In genomic region chr8:111642496-111642895, GRCm38 (mm10) we compare ENCODE assay signal across 8 mouse cellular contexts. TPM values are rescaled to one million over a fixed set of nuclear protein-coding genes. Genes with fewer than 3 reads are reported as not detected.
DNase-seq lines count a peak whose midpoint lies in the region; ATAC-seq and TF ChIP-seq lines count a peak whose summit lies in the region.

No protein-coding gene starts in this region.

- H3K4me2 ChIP-seq in lung, postnatal 0 days (replicated peaks; ENCODE audit: low read depth, low read length), result peak overlapping the region; percentile 60
- peak overlapping the region; percentile 52 for H3K4me2 ChIP-seq in embryonic facial prominence, embryonic 12.5 days (replicated peaks)
- H3K4me2 ChIP-seq in hindbrain, embryonic 13.5 days, result peak overlapping the region; percentile 60
- peak overlapping the region; percentile 100 for H3K4me2 ChIP-seq in liver, embryonic 16.5 days (ENCODE audit: low read depth, low read length)

- TF ChIP-seq EP300 in lung, postnatal 0 days (IDR thresholded peaks at IDR 0.05), result no peak

- no peak for ATAC-seq in lung, postnatal 0 days
- ATAC-seq in embryonic facial prominence, embryonic 12.5 days (ENCODE audit: insufficient number of reproducible peaks, insufficient read depth, low FRiP score, low TSS enrichment), result no peak
- no peak for ATAC-seq in hindbrain, embryonic 13.5 days (ENCODE audit: low FRiP score)
- 0 out of 2 replicates have a peak, but pooled peaks have one; percentile 2 for ATAC-seq in liver, embryonic 16.5 days (ENCODE audit: low read depth)

- H3K36me3 ChIP-seq in lung, postnatal 0 days (ENCODE audit: insufficient read depth, low read length), result no peaks in the 10 kb centered on the region
- H3K36me3 ChIP-seq in embryonic facial prominence, embryonic 12.5 days, result no peaks in the 10 kb centered on the region
- 0 out of 2 replicates have a peak, but pooled peaks cover 2% of the 10 kb centered on the region for H3K36me3 ChIP-seq in hindbrain, embryonic 13.5 days
- no peaks in the 10 kb centered on the region for H3K36me3 ChIP-seq in liver, embryonic 16.5 days (ENCODE audit: control insufficient read depth, insufficient read depth)

- peak overlapping the region; percentile 70; the same call in 1 of the 2 replicates for H3K4me3 ChIP-seq in lung, postnatal 0 days (ENCODE audit: low read depth, low read length)
- peak overlapping the region; percentile 78 for H3K4me3 ChIP-seq in embryonic facial prominence, embryonic 12.5 days
- H3K4me3 ChIP-seq in hindbrain, embryonic 13.5 days, result peak overlapping the region; percentile 87
- peak overlapping the region; percentile 92 for H3K4me3 ChIP-seq in liver, embryonic 16.5 days (ENCODE audit: low read depth, low read length)

- TF ChIP-seq CTCF in lung, postnatal 0 days (IDR thresholded peaks at IDR 0.05), result no peak

- WGBS in lung, postnatal 0 days, result 30% methylated on average over 5 of the region's 5 CpGs
- 62% methylated on average over 5 of the region's 5 CpGs for WGBS in embryonic facial prominence, embryonic 12.5 days
- WGBS in hindbrain, embryonic 13.5 days, result 66% methylated on average over 5 of the region's 5 CpGs
- WGBS in liver, embryonic 16.5 days (ENCODE audit: insufficient replicate concordance), result 2% methylated on average over 5 of the region's 5 CpGs

- H3K27me3 ChIP-seq in lung, postnatal 0 days (replicated peaks; ENCODE audit: insufficient read depth, low read length), result no peaks in the 10 kb centered on the region
- H3K27me3 ChIP-seq in embryonic facial prominence, embryonic 12.5 days, result no peaks in the 10 kb centered on the region
- H3K27me3 ChIP-seq in hindbrain, embryonic 13.5 days, result no peaks in the 10 kb centered on the region
- H3K27me3 ChIP-seq in liver, embryonic 16.5 days (ENCODE audit: control insufficient read depth, insufficient read depth, low read depth, low read length), result no peaks in the 10 kb centered on the region

- no peaks in the 10 kb centered on the region for H3K9me3 ChIP-seq in lung, postnatal 0 days (ENCODE audit: low read length)
- H3K9me3 ChIP-seq in embryonic facial prominence, embryonic 12.5 days, result no peaks in the 10 kb centered on the region
- H3K9me3 ChIP-seq in hindbrain, embryonic 13.5 days, result no peaks in the 10 kb centered on the region
- H3K9me3 ChIP-seq in liver, embryonic 16.5 days (replicated peaks; ENCODE audit: control insufficient read depth, low read length), result no peaks in the 10 kb centered on the region

- H3K27ac ChIP-seq in lung, postnatal 0 days (ENCODE audit: low read length), result peak overlapping the region; percentile 58; the same call in 1 of the 2 replicates
- peak overlapping the region; percentile 79 for H3K27ac ChIP-seq in embryonic facial prominence, embryonic 12.5 days
- H3K27ac ChIP-seq in hindbrain, embryonic 13.5 days, result peak overlapping the region; percentile 93
- peak overlapping the region; percentile 97 for H3K27ac ChIP-seq in liver, embryonic 16.5 days (ENCODE audit: low read length)

- H3K9ac ChIP-seq in lung, postnatal 0 days (replicated peaks; ENCODE audit: low read depth), result 0 out of 2 replicates have a peak overlapping the region, but pooled peaks have one; percentile 75
- H3K9ac ChIP-seq in embryonic facial prominence, embryonic 12.5 days, result peak overlapping the region; percentile 40
- peak overlapping the region; percentile 56; the same call in 1 of the 2 replicates for H3K9ac ChIP-seq in hindbrain, embryonic 13.5 days
- H3K9ac ChIP-seq in liver, embryonic 16.5 days (ENCODE audit: low read depth, low read length), result peak overlapping the region; percentile 89

- no peak for DNase-seq in lung, postnatal 0 days (ENCODE audit: low spot score)
- DNase-seq in lung, postnatal 4 days, result no peak
- peak; percentile 38 for DNase-seq in thymus, postnatal 4 days
- no peak for DNase-seq in cerebellum, adult 9-11 months
- no peak for DNase-seq in right cerebral cortex, postnatal 14 days

- peaks cover 5% of the 10 kb centered on the region; the same call in 1 of the 2 replicates for H3K4me1 ChIP-seq in lung, postnatal 0 days (ENCODE audit: insufficient read depth, low read depth, low read length)
- peaks cover 7% of the 10 kb centered on the region; the same call in 1 of the 2 replicates for H3K4me1 ChIP-seq in embryonic facial prominence, embryonic 12.5 days
- peaks cover 14% of the 10 kb centered on the region for H3K4me1 ChIP-seq in hindbrain, embryonic 13.5 days (replicated peaks)
- peaks cover 10% of the 10 kb centered on the region for H3K4me1 ChIP-seq in liver, embryonic 16.5 days (ENCODE audit: control insufficient read depth, low read depth, low read length)

RNA-seq across cellular contexts. Expression of gene Zfp1, which starts 0.7 kb away (rescaled TPM):
- polyA plus RNA-seq in lung, postnatal 0 days (2015; fragmentation: Nextera tagmentation; extraction: Ambion mirVana), result 11.1 and 11.5 TPM in 2 replicates
- polyA plus RNA-seq in embryonic facial prominence, embryonic 12.5 days (2016; fragmentation: Nextera tagmentation; extraction: Ambion mirVana), result 26.3 and 29.2 TPM in 2 replicates
- 27.6 and 28.1 TPM in 2 replicates for polyA plus RNA-seq in hindbrain, embryonic 13.5 days (2015; fragmentation: Nextera tagmentation; extraction: Ambion mirVana)
- 4.0 and 5.0 TPM in 2 replicates for polyA plus RNA-seq in liver, embryonic 16.5 days (2015; fragmentation: Nextera tagmentation; extraction: Ambion mirVana)

RNA-seq across cellular contexts. Expression of gene Ldhd, which starts 12.3 kb away (rescaled TPM):
- 1.6 and 1.7 TPM in 2 replicates for polyA plus RNA-seq in lung, postnatal 0 days (2015; fragmentation: Nextera tagmentation; extraction: Ambion mirVana)
- 0.29 and 0.52 TPM in 2 replicates for polyA plus RNA-seq in embryonic facial prominence, embryonic 12.5 days (2016; fragmentation: Nextera tagmentation; extraction: Ambion mirVana)
- 0.52 and 0.53 TPM in 2 replicates for polyA plus RNA-seq in hindbrain, embryonic 13.5 days (2015; fragmentation: Nextera tagmentation; extraction: Ambion mirVana)
- polyA plus RNA-seq in liver, embryonic 16.5 days (2015; fragmentation: Nextera tagmentation; extraction: Ambion mirVana), result 0.34 and 0.57 TPM in 2 replicates

RNA-seq across cellular contexts. Expression of gene Ctrb1, which starts 48.3 kb away (rescaled TPM):
- not detected in 2 replicates for polyA plus RNA-seq in lung, postnatal 0 days (2015; fragmentation: Nextera tagmentation; extraction: Ambion mirVana)
- polyA plus RNA-seq in embryonic facial prominence, embryonic 12.5 days (2016; fragmentation: Nextera tagmentation; extraction: Ambion mirVana), result not detected in 2 replicates
- polyA plus RNA-seq in hindbrain, embryonic 13.5 days (2015; fragmentation: Nextera tagmentation; extraction: Ambion mirVana), result 3.1 TPM in 1 of 2 replicates, not detected in the other
- 7.7 and 58.8 TPM in 2 replicates for polyA plus RNA-seq in liver, embryonic 16.5 days (2015; fragmentation: Nextera tagmentation; extraction: Ambion mirVana)
